Mouse (Mus musculus): ENCODE data around the gene Hist1h1a.
"Not testable (repeated sequence)": the region's sequence is repeated elsewhere in the genome, so short reads cannot be mapped to it uniquely, and the experiment has no call there.

The Hist1h1a gene

GRCm38 (mm10) chr13:23763586-23764323, at the start of gene Hist1h1a:
TSS of gene Hist1h1a (plus strand) at chr13:23763666.
- DNase-seq (ENCODE audit: extremely low spot score, low read depth, low spot score), result no peak

- no peak for DNase-seq (ENCODE audit: extremely low spot score, low read depth, low spot score)
These were observed 47.0 kb upstream of the Hist1h1a start for GRCm38 (mm10) chr13:23716261-23717042.

- DNase-seq (ENCODE audit: extremely low spot score, low read depth, low spot score), result no peak
These were observed 46.3 kb upstream of the Hist1h1a start for GRCm38 (mm10) chr13:23717176-23717575.

- not testable (repeated sequence) for DNase-seq (ENCODE audit: extremely low spot score, low read depth, low spot score)
These were observed 45.7 kb upstream of the Hist1h1a start for GRCm38 (mm10) chr13:23717593-23718245.

GRCm38 (mm10) chr13:23724239-23724638, 39.2 kb upstream of the Hist1h1a start:
- no peak for DNase-seq (ENCODE audit: extremely low spot score, low read depth, low spot score)

GRCm38 (mm10) chr13:23725213-23725612, 38.3 kb upstream of the Hist1h1a start:
- DNase-seq (ENCODE audit: extremely low spot score, low read depth, low spot score), result no peak

- DNase-seq (ENCODE audit: extremely low spot score, low read depth, low spot score), result no peak
These were observed 34.8 kb upstream of the Hist1h1a start for GRCm38 (mm10) chr13:23728472-23729191.

- no peak for DNase-seq (ENCODE audit: extremely low spot score, low read depth, low spot score)
These were observed 34.3 kb upstream of the Hist1h1a start for GRCm38 (mm10) chr13:23729192-23729525.

GRCm38 (mm10) chr13:23729706-23730105, 33.8 kb upstream of the Hist1h1a start:
- no peak for DNase-seq (ENCODE audit: extremely low spot score, low read depth, low spot score)

GRCm38 (mm10) chr13:23730479-23730878, 33.0 kb upstream of the Hist1h1a start:
- DNase-seq (ENCODE audit: extremely low spot score, low read depth, low spot score), result no peak

- no peak for DNase-seq (ENCODE audit: extremely low spot score, low read depth, low spot score)
These were observed 31.2 kb upstream of the Hist1h1a start for GRCm38 (mm10) chr13:23732156-23732804.

- DNase-seq (ENCODE audit: extremely low spot score, low read depth, low spot score), result no peak
These were observed 26.4 kb upstream of the Hist1h1a start for GRCm38 (mm10) chr13:23737091-23737490.

- DNase-seq (ENCODE audit: extremely low spot score, low read depth, low spot score), result no peak
These were observed 25.4 kb upstream of the Hist1h1a start for GRCm38 (mm10) chr13:23738041-23738440.

GRCm38 (mm10) chr13:23738677-23739068, 24.8 kb upstream of the Hist1h1a start, which contains the start of gene Hist1h1c:
TSS of gene Hist1h1c (plus strand) at chr13:23738808.
- DNase-seq (ENCODE audit: extremely low spot score, low read depth, low spot score), result no peak

- peak; percentile 90 for DNase-seq (ENCODE audit: extremely low spot score, low read depth, low spot score)
These were observed 24.2 kb upstream of the Hist1h1a start for GRCm38 (mm10) chr13:23739069-23739921.

GRCm38 (mm10) chr13:23739922-23740252, 23.6 kb upstream of the Hist1h1a start:
- DNase-seq (ENCODE audit: extremely low spot score, low read depth, low spot score), result peak; percentile 77

GRCm38 (mm10) chr13:23740256-23740840, 23.1 kb upstream of the Hist1h1a start:
- no peak for DNase-seq (ENCODE audit: extremely low spot score, low read depth, low spot score)

GRCm38 (mm10) chr13:23740910-23741309, 22.6 kb upstream of the Hist1h1a start:
- no peak for DNase-seq (ENCODE audit: extremely low spot score, low read depth, low spot score)

- DNase-seq (ENCODE audit: extremely low spot score, low read depth, low spot score), result no peak
These were observed 21.5 kb upstream of the Hist1h1a start for GRCm38 (mm10) chr13:23742007-23742406.
